17 mouse cellular contexts compared by ENCODE assay signal in the genomic region with DNA sequence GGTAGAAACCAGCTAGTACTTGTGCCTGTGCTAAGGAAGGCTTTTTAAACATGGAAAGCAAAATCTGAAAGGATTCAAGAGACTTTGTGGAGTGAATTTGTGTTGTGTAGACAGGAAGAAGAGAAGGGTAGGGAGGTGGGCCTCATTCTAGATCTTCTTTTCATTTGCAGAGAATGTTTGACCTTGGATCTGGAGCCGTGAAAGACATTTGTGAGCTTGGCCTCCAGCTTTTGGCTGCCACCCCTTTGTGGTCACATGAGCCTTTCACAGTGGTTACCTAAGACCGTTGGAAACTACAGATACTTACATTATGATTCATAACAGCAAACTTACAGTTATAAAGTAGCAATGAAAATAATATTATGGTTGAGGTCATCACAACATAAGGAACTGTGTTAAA. TPM values are rescaled to one million over a fixed set of nuclear protein-coding genes. Genes with fewer than 3 reads are reported as not detected.
A peak's percentile ranks its signal among the peaks of the same experiment; 100 is the strongest.
DNase-seq lines count a peak whose midpoint lies in the region; ATAC-seq and TF ChIP-seq lines count a peak whose summit lies in the region.
"Had no signal": no experiment of that assay in that cellular context is flagged by ENCODE, and none has a peak within 500 bp of the region (broad histone marks: within the 10 kb centered on the region; RNA-seq: fewer than 3 reads in every experiment).

No protein-coding gene starts in this region.

- TF ChIP-seq CTCF in MEL (IDR thresholded peaks at IDR 0.05 in 2 of 3, conservative IDR thresholded peaks at IDR 0.05 in 1 of 3; ENCODE audit: control insufficient read depth in 1 of 3, insufficient read depth in 1 of 3, low read depth in 2 of 3, low read length in 3 of 3, poor library complexity in 1 of 3, severe bottlenecking in 1 of 3), result no peak
- no peak for TF ChIP-seq CTCF in embryonic fibroblast, embryonic 13.5 days (IDR thresholded peaks at IDR 0.05; ENCODE audit: borderline replicate concordance, insufficient read depth, low read length)

- no peak for TF ChIP-seq RAD21 in MEL (IDR thresholded peaks at IDR 0.05; ENCODE audit: low read depth, low read length)

- ATAC-seq in heart, embryonic 11.5 days (replicated peaks; ENCODE audit: insufficient number of reproducible peaks, low FRiP score, low TSS enrichment), result no peak
- ATAC-seq in forebrain, embryonic 11.5 days (replicated peaks; ENCODE audit: low FRiP score), result no peak

- no peaks in the 10 kb centered on the region for H3K79me2 ChIP-seq in MEL (ENCODE audit: control insufficient read depth, insufficient read depth, low read length, poor library complexity)

- TF ChIP-seq EP300 in MEL (IDR thresholded peaks at IDR 0.05; ENCODE audit: low read depth in 1 of 2, low read length in 2 of 2), result no peak

- no peaks in the 10 kb centered on the region for H3K27me3 ChIP-seq in heart, embryonic 11.5 days (ENCODE audit: control insufficient read depth, insufficient read depth, low read length)
- H3K27me3 ChIP-seq in MEL (ENCODE audit: control insufficient read depth in 1 of 2, insufficient read depth in 2 of 2, low read length in 2 of 2), result no peaks in the 10 kb centered on the region
- no peaks in the 10 kb centered on the region for H3K27me3 ChIP-seq in forebrain, embryonic 11.5 days (ENCODE audit: control insufficient read depth, insufficient read depth, low read length)
- H3K27me3 ChIP-seq: embryonic facial prominence, embryonic 12.5 days; midbrain, embryonic 12.5 days had no signal

- no peak overlapping the region for H3K4me3 ChIP-seq in heart, embryonic 11.5 days (ENCODE audit: low read depth, low read length)
- H3K4me3 ChIP-seq in MEL (ENCODE audit: control insufficient read depth in 1 of 2, insufficient read depth in 1 of 2, low read depth in 2 of 2, low read length in 2 of 2), result no peak overlapping the region
- H3K4me3 ChIP-seq in embryonic fibroblast, embryonic 13.5 days (ENCODE audit: insufficient read depth, low read length), result no peak overlapping the region
- no peak overlapping the region for H3K4me3 ChIP-seq in forebrain, embryonic 11.5 days (ENCODE audit: low read depth, low read length)
- H3K4me3 ChIP-seq: embryonic facial prominence, embryonic 12.5 days; forebrain, embryonic 10.5 days; midbrain, embryonic 12.5 days had no signal

- peak overlapping the region; percentile 59 for H3K27ac ChIP-seq in heart, embryonic 11.5 days (ENCODE audit: low read depth, low read length)
- no peak overlapping the region for H3K27ac ChIP-seq in MEL (ENCODE audit: control insufficient read depth, low read depth, low read length)
- peak overlapping the region; percentile 80 for H3K27ac ChIP-seq in embryonic fibroblast, embryonic 13.5 days (ENCODE audit: insufficient read depth, low read length)
- H3K27ac ChIP-seq in forebrain, embryonic 11.5 days (ENCODE audit: low read depth, low read length), result no peak overlapping the region
- H3K27ac ChIP-seq: embryonic facial prominence, embryonic 12.5 days; kidney, postnatal 0 days; liver, embryonic 14.5 days; midbrain, embryonic 12.5 days had no signal

- H3K9me3 ChIP-seq in heart, embryonic 11.5 days (replicated peaks; ENCODE audit: control insufficient read depth, low read length), result peaks cover 4% of the 10 kb centered on the region; the same call in 1 of the 2 replicates
- H3K9me3 ChIP-seq in MEL (replicated peaks; ENCODE audit: insufficient read depth, low read length), result no peaks in the 10 kb centered on the region
- H3K9me3 ChIP-seq in forebrain, embryonic 11.5 days (ENCODE audit: control insufficient read depth, low read length), result no peaks in the 10 kb centered on the region; the same call in 1 of the 2 replicates

- DNase-seq in heart, adult 8-10 months (ENCODE audit: low spot score), result no peak
- DNase-seq in MEL (ENCODE audit: low read depth, low spot score), result no peak
- DNase-seq in induced T-regulatory cell, adult 2 months (ENCODE audit: low read depth), result peak; percentile 66
- no peak for DNase-seq in forebrain, embryonic 11.5 days (ENCODE audit: low spot score)
- no peak for DNase-seq in left cerebral cortex, postnatal 10 days (ENCODE audit: extremely low spot score in 1 of 2, low spot score in 2 of 2)
- DNase-seq: cerebellum, postnatal 14 days; left cerebral cortex, postnatal 4 days; lung, postnatal 14 days; right cerebral cortex, postnatal 4 days; thymus, adult 18-20 months had no signal

- intact Hi-C loops in left cerebral cortex, postnatal 10 days (cut with DNase I), result no loop called here

- no peak for TF ChIP-seq POLR2A in MEL (IDR thresholded peaks at IDR 0.05; ENCODE audit: control insufficient read depth in 1 of 2, insufficient read depth in 1 of 2, low read depth in 1 of 2, low read length in 2 of 2, poor library complexity in 1 of 2)
- no peak for TF ChIP-seq POLR2A in embryonic fibroblast, embryonic 13.5 days (IDR thresholded peaks at IDR 0.05; ENCODE audit: low read depth, low read length)

- no peak overlapping the region for H3K4me2 ChIP-seq in heart, embryonic 11.5 days
- no peak overlapping the region for H3K4me2 ChIP-seq in forebrain, embryonic 11.5 days (ENCODE audit: low read depth, low read length, severe bottlenecking)
- H3K4me2 ChIP-seq: embryonic facial prominence, embryonic 12.5 days; midbrain, embryonic 12.5 days had no signal

- H3K36me3 ChIP-seq in heart, embryonic 11.5 days (ENCODE audit: control insufficient read depth, insufficient read depth, low read length), result no peaks in the 10 kb centered on the region; the same call in 1 of the 2 replicates
- peaks cover 0 to 32% of the 10 kb centered on the region in 2 experiments; a peak in 2 of 4 replicates for H3K36me3 ChIP-seq in MEL (ENCODE audit: control insufficient read depth in 1 of 2, insufficient read depth in 2 of 2, low read length in 2 of 2)
- H3K36me3 ChIP-seq in forebrain, embryonic 11.5 days (ENCODE audit: control insufficient read depth, insufficient read depth, low read length), result no peaks in the 10 kb centered on the region
- H3K36me3 ChIP-seq: embryonic facial prominence, embryonic 12.5 days had no signal

- no peak overlapping the region for H3K9ac ChIP-seq in heart, embryonic 11.5 days (ENCODE audit: low read depth, low read length)
- no peak overlapping the region for H3K9ac ChIP-seq in MEL (ENCODE audit: control insufficient read depth, low read depth, low read length, poor library complexity, severe bottlenecking)
- H3K9ac ChIP-seq in forebrain, embryonic 11.5 days (ENCODE audit: low read length), result no peak overlapping the region
- H3K9ac ChIP-seq: embryonic facial prominence, embryonic 12.5 days; liver, embryonic 14.5 days; midbrain, embryonic 12.5 days had no signal

- 66% methylated on average over 2 of the region's 2 CpGs for WGBS in heart, embryonic 11.5 days (ENCODE audit: insufficient replicate concordance)
- 82% methylated on average over 2 of the region's 2 CpGs for WGBS in forebrain, embryonic 11.5 days

- H3K4me1 ChIP-seq in heart, embryonic 11.5 days (ENCODE audit: control insufficient read depth, insufficient read depth, low read length), result peaks cover 9% of the 10 kb centered on the region
- peaks cover 14 to 29% of the 10 kb centered on the region in 2 experiments for H3K4me1 ChIP-seq in MEL (ENCODE audit: control insufficient read depth in 1 of 2, insufficient read depth in 2 of 2, low read length in 2 of 2)
- peaks cover 5% of the 10 kb centered on the region; the same call in 1 of the 2 replicates for H3K4me1 ChIP-seq in embryonic fibroblast, embryonic 13.5 days (ENCODE audit: control insufficient read depth, insufficient read depth, low read length)
- H3K4me1 ChIP-seq in forebrain, embryonic 11.5 days (replicated peaks; ENCODE audit: control insufficient read depth, insufficient read depth, low read length), result peaks cover 10% of the 10 kb centered on the region; the same call in 1 of the 2 replicates

TF ChIP-seq in MEL, 35 proteins besides CTCF, POLR2A, EP300 and RAD21:
- TF ChIP-seq BHLHE40 (IDR thresholded peaks at IDR 0.05; ENCODE audit: borderline replicate concordance, low read depth, low read length) (no peak), TBP (IDR thresholded peaks at IDR 0.05; ENCODE audit: low read depth, low read length) (no peak), ETS1 (IDR thresholded peaks at IDR 0.05; ENCODE audit: low read depth, low read length) (no peak), USF2 (IDR thresholded peaks at IDR 0.05; ENCODE audit: borderline replicate concordance in 1 of 2, insufficient read depth in 1 of 2, low read depth in 1 of 2, low read length in 2 of 2) (0 out of 4 replicates have a peak, but pooled peaks of 1 of the 2 experiments have one; percentile 9), RCOR1 (IDR thresholded peaks at IDR 0.05; ENCODE audit: low read depth, low read length) (no peak), ZMIZ1 (IDR thresholded peaks at IDR 0.05; ENCODE audit: low read depth, low read length) (no peak), POLR2AphosphoS5 (IDR thresholded peaks at IDR 0.05; ENCODE audit: borderline replicate concordance, low read depth, low read length) (no peak), MAFK (IDR thresholded peaks at IDR 0.05; ENCODE audit: borderline replicate concordance, low read depth, low read length) (no peak), TAL1 (IDR thresholded peaks at IDR 0.05; ENCODE audit: low read length) (no peak), CHD2 (IDR thresholded peaks at IDR 0.05; ENCODE audit: low read length) (no peak), USF1 (IDR thresholded peaks at IDR 0.05; ENCODE audit: low read depth, low read length) (peak; percentile 67), ELF1 (IDR thresholded peaks at IDR 0.05; ENCODE audit: low read depth, low read length) (no peak), POLR2AphosphoS2 (IDR thresholded peaks at IDR 0.05; ENCODE audit: low read length) (no peak), MAX (IDR thresholded peaks at IDR 0.05; ENCODE audit: low read length) (no peak), MEF2A (IDR thresholded peaks at IDR 0.05; ENCODE audit: extremely low read depth, insufficient replicate concordance, low read depth, low read length, poor library complexity, severe bottlenecking) (no peak), GABPA (IDR thresholded peaks at IDR 0.05; ENCODE audit: low read depth, low read length) (no peak), MYB (IDR thresholded peaks at IDR 0.05; ENCODE audit: low read depth, low read length) (0 out of 2 replicates have a peak, but pooled peaks have one; percentile 16)

RNA-seq across cellular contexts. Expression of a gene that starts 34.5 kb away (rescaled TPM):
- polyA plus RNA-seq in heart, embryonic 11.5 days (2014; fragmentation: Nextera tagmentation; extraction: Ambion mirVana), result 7.6 and 9.4 TPM in 2 replicates
- 1 to 10 TPM; 5.8 to 7.2 (median 6.1) TPM for total RNA-seq in heart, adult 8-10 months (2022)
- 2.7 and 3.3 TPM in 2 replicates for total RNA-seq in MEL (2012; rRNA removed)
- 1 to 10 TPM in 1 of 2 experiments, not detected in 1; 4.1 TPM for polyA plus RNA-seq in MEL (2012; ENCODE audit: insufficient read depth in 1 of 2, insufficient read length in 2 of 2, low read depth in 1 of 2, low replicate concordance in 2 of 2, missing spikeins in 1 of 2)
- polyA plus RNA-seq in embryonic fibroblast, embryonic 13.5 days (2011; ENCODE audit: insufficient read length, low read depth, missing spikeins), result 15.1 and 17.5 TPM in 2 replicates
- 16.7 and 17.9 TPM in 2 replicates for polyA plus RNA-seq in forebrain, embryonic 11.5 days (2014; fragmentation: Nextera tagmentation; extraction: Ambion mirVana)
- 10 to 100 TPM; 11.3 to 11.8 TPM for total RNA-seq in left cerebral cortex, postnatal 10 days (2021)

Comparison
In these comparisons a context has a peak if more than half of its experiments do, and no peak if none do; other contexts are left out.
1. H3K27ac ChIP-seq: peak in heart, embryonic 11.5 days (single experiment) and embryonic fibroblast, embryonic 13.5 days (single experiment); none in MEL (single experiment) and forebrain, embryonic 11.5 days (single experiment).